Mouse (Mus musculus): ENCODE results near the gene Txlna.
A peak's percentile ranks its signal among the peaks of the same experiment; 100 is the strongest.

DNA sequence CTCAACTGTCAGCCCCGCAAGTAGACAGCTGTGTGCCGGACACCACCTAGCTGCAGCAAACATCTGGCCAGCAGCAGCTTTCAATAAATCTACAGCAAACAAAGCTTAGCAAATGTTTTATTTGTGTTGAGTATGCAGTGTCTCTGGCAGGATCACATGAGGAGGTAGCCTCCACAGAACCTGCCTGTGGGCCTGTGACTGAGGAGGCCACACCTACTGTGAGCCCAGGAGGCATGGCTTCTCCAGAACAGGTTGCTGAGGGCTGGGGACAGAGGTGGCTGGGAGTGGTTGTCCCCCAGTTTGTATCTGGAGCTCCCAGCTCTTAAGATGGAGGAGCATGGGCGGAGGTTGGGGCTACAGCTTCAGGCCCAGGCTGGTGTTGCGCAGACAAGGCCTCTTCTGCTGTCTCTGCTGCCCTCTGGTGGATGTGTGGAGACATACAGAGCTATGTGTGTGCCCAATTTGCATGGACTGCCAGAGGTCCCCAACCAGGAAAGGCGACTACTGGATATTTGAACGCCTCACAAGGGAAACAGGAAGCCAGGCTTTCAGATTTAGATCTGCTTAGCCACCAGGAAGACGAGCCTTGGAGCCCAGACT is 32.3 kb downstream of the Txlna start:
- peak; percentile 68 for TF ChIP-seq CTCF (IDR thresholded peaks at IDR 0.05; ENCODE audit: insufficient read depth, low read depth, low read length)
- TF ChIP-seq POLR2A (IDR thresholded peaks at IDR 0.05; ENCODE audit: insufficient read depth, low read depth, low read length): no peak
